Mouse (Mus musculus): ENCODE results near the gene Shank1. TPM values are rescaled to one million over a fixed set of nuclear protein-coding genes. Genes with fewer than 3 reads are reported as not detected.

Gene Shank1
- 0.53 and 0.61 TPM in 2 replicates for polyA plus RNA-seq (2015; fragmentation: Nextera tagmentation; extraction: Ambion mirVana)

GRCm38 (mm10) chr7:44309475-44310284 lies at the start of gene Shank1:
Gene Shank1 (plus strand): TSS chr7:44310253.
- H3K9me3 ChIP-seq (ENCODE audit: control insufficient read depth, low read length) = no peaks in the 10 kb centered on the region
- H3K4me3 ChIP-seq (ENCODE audit: low read depth, low read length) = peak within 1 kb of the TSS; percentile 43
- no peaks in the 10 kb centered on the region for H3K36me3 ChIP-seq (ENCODE audit: control insufficient read depth, insufficient read depth, low read length)
- no peaks in the 10 kb centered on the region for H3K27me3 ChIP-seq (ENCODE audit: control insufficient read depth, insufficient read depth, low read length)
- 15% methylated on average over 15 of the region's 22 CpGs for WGBS
- H3K9ac ChIP-seq (ENCODE audit: low read length) = peak within 1 kb of the TSS; percentile 38
- H3K4me1 ChIP-seq (replicated peaks; ENCODE audit: control insufficient read depth, insufficient read depth) = peaks cover 3% of the 10 kb centered on the region; the same call in 1 of the 2 replicates
- DNase-seq (ENCODE audit: low spot score) (no peak), ATAC-seq (ENCODE audit: low FRiP score, low TSS enrichment) (no peak)
- no peak within 1 kb of the TSS for H3K27ac ChIP-seq (replicated peaks)
- peak within 1 kb of the TSS; percentile 90 for H3K4me2 ChIP-seq (replicated peaks; ENCODE audit: low read depth)
- no peak for TF ChIP-seq CTCF (IDR thresholded peaks at IDR 0.05; ENCODE audit: low read depth)
- TF ChIP-seq EP300 (optimal IDR thresholded peaks at IDR 0.05) = no peak

DNA sequence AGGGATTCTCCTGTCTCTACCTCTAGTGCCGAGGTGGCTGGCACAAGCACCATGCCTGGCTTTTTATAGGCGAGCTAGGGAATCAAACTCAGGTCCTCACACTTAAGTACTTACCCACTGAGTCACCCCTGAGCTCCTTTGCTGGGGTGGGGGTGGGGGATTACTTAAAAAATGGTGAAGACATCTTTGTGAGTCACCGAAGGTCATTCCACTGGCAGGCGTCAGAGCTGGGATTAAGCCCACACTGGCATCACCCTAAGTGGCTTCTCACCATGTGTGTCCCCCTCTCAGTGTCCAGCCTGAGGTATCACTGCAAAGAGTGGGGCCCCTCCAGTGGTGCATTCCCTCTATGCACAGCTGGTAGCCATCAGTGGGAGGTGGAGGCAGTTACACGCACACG lies 49.6 kb upstream of the Shank1 start:
- ATAC-seq (ENCODE audit: low FRiP score, low TSS enrichment) = no peak

DNA sequence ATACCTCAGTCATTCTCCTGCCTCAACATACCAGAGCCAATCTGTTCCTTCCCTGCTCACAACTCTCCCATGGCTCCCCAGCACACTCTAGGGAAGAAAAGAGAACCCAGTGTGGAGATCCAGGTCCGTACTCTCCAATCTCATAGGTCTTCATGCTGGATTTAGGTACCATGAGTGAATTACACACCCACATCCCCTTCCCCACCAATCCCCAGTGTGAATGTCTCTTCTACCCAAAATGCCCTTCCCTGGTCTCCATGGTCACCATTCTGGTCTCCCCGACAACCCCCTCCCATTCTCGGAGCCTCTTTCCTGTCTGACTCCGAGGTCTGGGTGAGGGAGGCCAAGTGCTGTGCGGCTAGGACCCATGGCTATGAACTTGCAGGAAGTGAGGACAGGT lies 48.9 kb upstream of the Shank1 start, which contains the start of gene Gm15517:
Gm15517 (plus strand) TSS at position 301 of the 400 bp plus-strand sequence.
- 58% methylated on average over 5 of the region's 5 CpGs for WGBS

More for the DNA sequence above, 49.6 kb upstream of the Shank1 start:
- H3K27me3 ChIP-seq (ENCODE audit: control insufficient read depth, insufficient read depth, low read length) = no peaks in the 10 kb centered on the region; the same call in 1 of the 2 replicates
- H3K9ac ChIP-seq (ENCODE audit: low read length) = no peak overlapping the region
- H3K4me2 ChIP-seq (replicated peaks; ENCODE audit: low read depth) = no peak overlapping the region
- H3K27ac ChIP-seq (replicated peaks) = no peak overlapping the region
- WGBS = 65% methylated on average over 6 of the region's 6 CpGs
- DNase-seq (ENCODE audit: low spot score) = no peak
- no peaks in the 10 kb centered on the region for H3K4me1 ChIP-seq (replicated peaks; ENCODE audit: control insufficient read depth, insufficient read depth)
- H3K9me3 ChIP-seq (ENCODE audit: control insufficient read depth, low read length) = no peaks in the 10 kb centered on the region
- H3K4me3 ChIP-seq (ENCODE audit: low read depth, low read length) = no peak overlapping the region
- no peaks in the 10 kb centered on the region for H3K36me3 ChIP-seq (ENCODE audit: control insufficient read depth, insufficient read depth, low read length)
- TF ChIP-seq EP300 (optimal IDR thresholded peaks at IDR 0.05) (no peak), CTCF (IDR thresholded peaks at IDR 0.05; ENCODE audit: low read depth) (no peak)

DNA sequence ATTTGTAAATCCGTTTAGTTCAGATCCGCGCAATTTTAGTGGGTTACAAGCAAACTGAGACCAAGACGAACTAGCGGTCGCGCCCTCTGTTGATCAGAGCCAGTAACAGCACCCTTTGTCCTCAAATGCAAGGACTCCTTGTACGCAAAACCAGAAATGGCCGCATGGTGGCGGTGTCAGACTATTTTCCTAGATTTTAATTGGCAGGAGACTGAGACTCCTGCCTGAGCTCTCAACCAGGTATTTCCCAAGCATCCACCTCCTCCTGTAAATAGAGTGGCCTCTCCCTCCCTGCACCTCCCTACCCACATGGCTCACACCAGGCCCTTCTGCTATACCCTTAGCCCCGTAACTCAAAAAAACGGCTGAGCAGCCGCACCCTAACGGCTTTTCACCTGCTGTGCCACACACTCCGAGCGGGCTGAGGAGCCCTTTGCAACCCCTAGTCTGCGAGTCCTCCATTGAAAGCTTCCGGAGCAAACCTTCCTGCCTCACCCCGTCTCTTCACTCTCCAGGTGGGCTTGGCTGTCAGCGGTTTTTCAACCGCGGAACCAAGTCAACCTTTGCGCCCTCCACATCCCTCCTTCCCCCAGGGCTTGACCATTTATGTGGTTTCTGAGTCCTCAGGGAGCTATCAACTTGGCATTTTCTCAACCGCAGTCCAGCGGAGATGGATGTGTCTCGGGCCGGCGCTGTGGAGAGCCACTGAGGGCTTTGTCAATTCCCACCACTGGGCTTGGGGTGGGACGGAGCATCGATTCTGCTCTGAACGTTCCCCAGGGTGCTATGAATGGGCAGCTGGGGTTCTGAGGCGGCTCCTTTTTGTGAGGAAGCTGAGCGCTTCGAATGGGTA lies 47.0 kb upstream of the Shank1 start:
- no peaks in the 10 kb centered on the region for H3K4me1 ChIP-seq (replicated peaks; ENCODE audit: control insufficient read depth, insufficient read depth)
- TF ChIP-seq EP300 (optimal IDR thresholded peaks at IDR 0.05) (no peak), CTCF (IDR thresholded peaks at IDR 0.05; ENCODE audit: low read depth) (peak; percentile 99)
- no peaks in the 10 kb centered on the region for H3K9me3 ChIP-seq (ENCODE audit: control insufficient read depth, low read length)
- ATAC-seq (ENCODE audit: low FRiP score, low TSS enrichment) = peak; percentile 89
- DNase-seq (ENCODE audit: low spot score) = peak; percentile 97
- no peak overlapping the region for H3K27ac ChIP-seq (replicated peaks)
- no peaks in the 10 kb centered on the region for H3K36me3 ChIP-seq (ENCODE audit: control insufficient read depth, insufficient read depth, low read length)
- no peaks in the 10 kb centered on the region for H3K27me3 ChIP-seq (ENCODE audit: control insufficient read depth, insufficient read depth, low read length)
- peak overlapping the region; percentile 11; the same call in 1 of the 2 replicates for H3K4me2 ChIP-seq (replicated peaks; ENCODE audit: low read depth)
- no peak overlapping the region for H3K4me3 ChIP-seq (ENCODE audit: low read depth, low read length)
- H3K9ac ChIP-seq (ENCODE audit: low read length) = no peak overlapping the region
- whole genome bisulfite sequencing = 3% methylated on average over 34 of the region's 34 CpGs

More for the DNA sequence above, 48.9 kb upstream of the Shank1 start, which contains the start of gene Gm15517:
- DNase-seq (ENCODE audit: low spot score) = no peak
- Histone ChIP-seq H3K27ac (replicated peaks) (no peak within 1 kb of the TSS), H3K4me2 (replicated peaks; ENCODE audit: low read depth) (no peak within 1 kb of the TSS), H3K27me3 (ENCODE audit: control insufficient read depth, insufficient read depth, low read length) (no peaks in the 10 kb centered on the region; the same call in 1 of the 2 replicates), H3K9ac (ENCODE audit: low read length) (no peak within 1 kb of the TSS; the same call in 1 of the 2 replicates), H3K36me3 (ENCODE audit: control insufficient read depth, insufficient read depth, low read length) (no peaks in the 10 kb centered on the region), H3K4me1 (replicated peaks; ENCODE audit: control insufficient read depth, insufficient read depth) (no peaks in the 10 kb centered on the region), H3K4me3 (ENCODE audit: low read depth, low read length) (no peak within 1 kb of the TSS), H3K9me3 (ENCODE audit: control insufficient read depth, low read length) (no peaks in the 10 kb centered on the region)
- no peak for ATAC-seq (ENCODE audit: low FRiP score, low TSS enrichment)
- TF ChIP-seq CTCF (IDR thresholded peaks at IDR 0.05; ENCODE audit: low read depth) = no peak
- TF ChIP-seq EP300 (optimal IDR thresholded peaks at IDR 0.05) = no peak

- Histone ChIP-seq H3K9ac (ENCODE audit: low read length) (no peak overlapping the region), H3K4me1 (replicated peaks; ENCODE audit: control insufficient read depth, insufficient read depth) (no peaks in the 10 kb centered on the region), H3K9me3 (ENCODE audit: control insufficient read depth, low read length) (no peaks in the 10 kb centered on the region), H3K4me2 (replicated peaks; ENCODE audit: low read depth) (no peak overlapping the region), H3K27me3 (ENCODE audit: control insufficient read depth, insufficient read depth, low read length) (no peaks in the 10 kb centered on the region), H3K4me3 (ENCODE audit: low read depth, low read length) (no peak overlapping the region), H3K36me3 (ENCODE audit: control insufficient read depth, insufficient read depth, low read length) (no peaks in the 10 kb centered on the region), H3K27ac (replicated peaks) (no peak overlapping the region)
- no peak for ATAC-seq (ENCODE audit: low FRiP score, low TSS enrichment)
- no peak for DNase-seq (ENCODE audit: low spot score)
- TF ChIP-seq CTCF (IDR thresholded peaks at IDR 0.05; ENCODE audit: low read depth) (no peak), EP300 (optimal IDR thresholded peaks at IDR 0.05) (no peak)
- 76% methylated on average over 10 of the region's 11 CpGs for WGBS
Observed at GRCm38 (mm10) chr7:44268117-44268516, 41.9 kb upstream of the Shank1 start.
